Mouse (Mus musculus) heart, postnatal 36 days (tissue): Measurements from ENCODE around the gene Gm49673. TPM values are rescaled to one million over a fixed set of nuclear protein-coding genes. Genes with fewer than 3 reads are reported as not detected.
"Not testable (repeated sequence)": the region's sequence is repeated elsewhere in the genome, so short reads cannot be mapped to it uniquely, and the experiment has no call there.

ENCODE experiments used
- DNase-seq, 2 experiments: peaks; one replicate each; pipeline ENCODE4 v3.0.0; 2021 to 2022
- intact Hi-C: fragments of 180-260 bp; cut with DNase I; formaldehyde crosslinking; loops from one replicate; pipeline ENCODE4 v1.15.1; 2025
- total RNA-seq, 2 experiments: library from RNA; stranded (reverse); gene quantifications; 2 replicates each; pipeline ENCODE4 v1.2.3; 2021

Gene Gm49673
- total RNA-seq, 2 experiments from 2014 or later = not detected

GRCm38 (mm10) chr17:8140210-8140609 lies 7.4 kb downstream of the Gm49673 start:
- intact Hi-C loops, DNase-seq: not testable (repeated sequence)

- DNase-seq, intact Hi-C loops: not testable (repeated sequence)
These were observed 9.5 kb downstream of the Gm49673 start for GRCm38 (mm10) chr17:8138116-8138515.

- intact Hi-C loops, DNase-seq: not testable (repeated sequence)
These were observed 16.7 kb downstream of the Gm49673 start for GRCm38 (mm10) chr17:8130849-8131248.

GRCm38 (mm10) chr17:8129578-8129977 lies 18.0 kb downstream of the Gm49673 start:
- intact Hi-C loops, DNase-seq: not testable (repeated sequence)

- intact Hi-C loops, DNase-seq: not testable (repeated sequence)
These were observed 19.1 kb downstream of the Gm49673 start for GRCm38 (mm10) chr17:8128326-8128993.

GRCm38 (mm10) chr17:8124586-8124985 lies 23.0 kb downstream of the Gm49673 start:
- DNase-seq, intact Hi-C loops: not testable (repeated sequence)

- intact Hi-C loops = not testable (repeated sequence)
- peak in 1 of 2 experiments; percentile 11 for DNase-seq
These were observed 24.6 kb downstream of the Gm49673 start for GRCm38 (mm10) chr17:8122974-8123373.

GRCm38 (mm10) chr17:8116928-8117327 lies 30.7 kb downstream of the Gm49673 start:
- DNase-seq, intact Hi-C loops: not testable (repeated sequence)

GRCm38 (mm10) chr17:8116378-8116777 lies 31.2 kb downstream of the Gm49673 start:
- intact Hi-C loops, DNase-seq: not testable (repeated sequence)

- intact Hi-C loops, DNase-seq: not testable (repeated sequence)
These were observed 35.4 kb downstream of the Gm49673 start for GRCm38 (mm10) chr17:8112199-8112598.

- DNase-seq, intact Hi-C loops: not testable (repeated sequence)
These were observed 46.3 kb downstream of the Gm49673 start for GRCm38 (mm10) chr17:8101297-8101609.

- intact Hi-C loops, DNase-seq: not testable (repeated sequence)
These were observed 46.9 kb downstream of the Gm49673 start for GRCm38 (mm10) chr17:8100405-8101296.

GRCm38 (mm10) chr17:8096199-8096598 lies 51.4 kb downstream of the Gm49673 start:
- intact Hi-C loops, DNase-seq: not testable (repeated sequence)

GRCm38 (mm10) chr17:8095653-8096052 lies 51.9 kb downstream of the Gm49673 start:
- DNase-seq, intact Hi-C loops: not testable (repeated sequence)

GRCm38 (mm10) chr17:8092537-8093526 lies 54.8 kb downstream of the Gm49673 start:
- intact Hi-C loops, DNase-seq: not testable (repeated sequence)

GRCm38 (mm10) chr17:8091320-8091719 lies 56.3 kb downstream of the Gm49673 start:
- intact Hi-C loops, DNase-seq: not testable (repeated sequence)

GRCm38 (mm10) chr17:8069847-8070246 lies 77.7 kb downstream of the Gm49673 start:
- DNase-seq, intact Hi-C loops: not testable (repeated sequence)

GRCm38 (mm10) chr17:8056637-8057138 lies 90.9 kb downstream of the Gm49673 start:
- intact Hi-C loops = loop anchor here (5.0 kb wide), 1 partner anchor 126 kb away; no protein-coding TSS in a partner anchor
- DNase-seq = not testable (repeated sequence)

- intact Hi-C loops = loop anchor here (5.0 kb wide), 1 partner anchor 126 kb away; no protein-coding TSS in a partner anchor
- not testable (repeated sequence) for DNase-seq
These were observed 91.5 kb downstream of the Gm49673 start for GRCm38 (mm10) chr17:8055919-8056589.
